Mouse (Mus musculus): ENCODE measurements around the gene Cdh26.

The Cdh26 gene

DNA sequence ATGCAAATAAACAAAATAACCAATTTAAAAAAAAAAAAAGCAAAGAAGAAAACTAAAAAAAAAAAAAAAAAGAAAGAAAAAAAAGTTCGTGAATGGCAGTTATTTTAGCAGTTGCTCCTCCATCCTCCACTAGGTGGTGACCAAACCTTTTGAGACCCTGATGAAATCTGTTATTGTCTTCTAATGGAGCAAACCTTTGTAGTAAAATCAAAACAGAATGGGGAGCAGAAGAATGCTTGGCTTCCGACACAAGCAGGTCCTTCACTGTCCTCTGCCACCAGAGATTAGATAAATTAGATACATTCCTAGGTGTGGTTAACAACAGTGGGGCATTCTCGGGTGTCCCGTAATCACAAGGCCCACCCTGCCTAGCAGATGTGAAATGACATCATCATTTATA is 4.1 kb upstream of the Cdh26 start:
- TF ChIP-seq CTCF (conservative IDR thresholded peaks at IDR 0.05; ENCODE audit: low read length) (peak; percentile 32; the same call in 1 of the 2 replicates), NANOG (IDR thresholded peaks at IDR 0.05; ENCODE audit: borderline replicate concordance, low read length) (no peak), POU5F1 (IDR thresholded peaks at IDR 0.05; ENCODE audit: borderline replicate concordance, low read length) (no peak)
- no peaks in the 10 kb centered on the region for H3K9me3 ChIP-seq (ENCODE audit: low read length)
- H3K36me3 ChIP-seq (ENCODE audit: insufficient read depth, low read length): no peaks in the 10 kb centered on the region
- no peak overlapping the region for H3K4me3 ChIP-seq (replicated peaks; ENCODE audit: low read length)
- peaks cover 6% of the 10 kb centered on the region; the same call in 1 of the 2 replicates for H3K27me3 ChIP-seq (ENCODE audit: insufficient read depth, low read length)
- no peaks in the 10 kb centered on the region for H3K4me1 ChIP-seq (replicated peaks; ENCODE audit: low read depth, low read length)

GRCm38 (mm10) chr2:178427181-178427580 is 3.1 kb upstream of the Cdh26 start:
- no peak overlapping the region for H3K4me3 ChIP-seq (replicated peaks; ENCODE audit: low read length)
- H3K9me3 ChIP-seq (ENCODE audit: low read length): no peaks in the 10 kb centered on the region
- H3K36me3 ChIP-seq (ENCODE audit: insufficient read depth, low read length): no peaks in the 10 kb centered on the region
- TF ChIP-seq CTCF (conservative IDR thresholded peaks at IDR 0.05; ENCODE audit: low read length) (no peak), POU5F1 (IDR thresholded peaks at IDR 0.05; ENCODE audit: borderline replicate concordance, low read length) (no peak), NANOG (IDR thresholded peaks at IDR 0.05; ENCODE audit: borderline replicate concordance, low read length) (no peak)
- peaks cover 4% of the 10 kb centered on the region; the same call in 1 of the 2 replicates for H3K4me1 ChIP-seq (replicated peaks; ENCODE audit: low read depth, low read length)
- H3K27me3 ChIP-seq (ENCODE audit: insufficient read depth, low read length): peaks cover 6% of the 10 kb centered on the region; the same call in 1 of the 2 replicates

DNA sequence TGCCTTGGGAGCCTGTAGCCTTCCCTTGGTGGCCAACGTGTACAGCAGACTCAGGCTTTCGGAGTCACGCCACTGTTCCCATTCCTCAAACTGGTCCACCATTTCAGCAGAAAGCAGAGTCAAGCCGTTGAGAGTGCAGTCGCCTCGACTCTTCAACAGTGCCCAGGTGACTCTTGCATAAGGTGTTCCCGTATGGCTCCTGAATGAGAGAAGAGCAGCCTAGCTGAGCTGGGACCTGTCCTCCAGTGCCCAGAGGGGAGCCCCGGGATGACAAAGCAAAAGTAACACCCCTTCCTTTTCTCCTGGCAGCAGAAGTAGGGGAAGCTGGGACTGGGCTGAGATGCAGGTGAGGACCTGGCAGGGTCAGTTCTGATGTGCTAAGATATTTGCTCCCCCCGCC is 2.1 kb upstream of the Cdh26 start:
- no peaks in the 10 kb centered on the region for H3K36me3 ChIP-seq (ENCODE audit: insufficient read depth, low read length)
- H3K27me3 ChIP-seq (ENCODE audit: insufficient read depth, low read length): peaks cover 6% of the 10 kb centered on the region; the same call in 1 of the 2 replicates
- no peak overlapping the region for H3K4me3 ChIP-seq (replicated peaks; ENCODE audit: low read length)
- TF ChIP-seq NANOG (IDR thresholded peaks at IDR 0.05; ENCODE audit: borderline replicate concordance, low read length) (no peak), POU5F1 (IDR thresholded peaks at IDR 0.05; ENCODE audit: borderline replicate concordance, low read length) (no peak), CTCF (conservative IDR thresholded peaks at IDR 0.05; ENCODE audit: low read length) (no peak)
- H3K4me1 ChIP-seq (replicated peaks; ENCODE audit: low read depth, low read length): peaks cover 4% of the 10 kb centered on the region; the same call in 1 of the 2 replicates
- H3K9me3 ChIP-seq (ENCODE audit: low read length): no peaks in the 10 kb centered on the region

DNA sequence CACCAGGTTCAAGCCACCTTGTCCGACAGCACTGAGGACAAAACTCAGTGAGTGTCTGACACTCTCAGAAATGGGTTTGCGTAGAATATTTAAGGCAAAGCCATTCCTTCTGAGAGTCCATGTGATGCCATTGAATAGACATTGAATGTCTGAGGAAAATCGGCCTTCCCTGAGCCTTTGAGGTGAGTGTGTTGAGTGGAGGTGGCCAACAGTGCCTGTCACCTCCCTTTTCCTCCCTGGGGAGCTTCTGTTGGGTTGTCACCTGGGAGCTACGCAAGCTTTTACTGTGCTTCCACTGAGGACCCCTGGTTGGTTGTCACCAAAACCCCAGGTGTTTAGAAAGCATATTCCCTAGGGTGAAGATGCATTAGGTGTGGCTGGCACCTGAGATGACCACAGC is 1.7 kb upstream of the Cdh26 start:
- H3K4me3 ChIP-seq (replicated peaks; ENCODE audit: low read length): no peak overlapping the region
- H3K4me1 ChIP-seq (replicated peaks; ENCODE audit: low read depth, low read length): peaks cover 4% of the 10 kb centered on the region; the same call in 1 of the 2 replicates
- H3K36me3 ChIP-seq (ENCODE audit: insufficient read depth, low read length): no peaks in the 10 kb centered on the region
- H3K27me3 ChIP-seq (ENCODE audit: insufficient read depth, low read length): peaks cover 6% of the 10 kb centered on the region; the same call in 1 of the 2 replicates
- H3K9me3 ChIP-seq (ENCODE audit: low read length): no peaks in the 10 kb centered on the region
- no peak for TF ChIP-seq POU5F1 (IDR thresholded peaks at IDR 0.05; ENCODE audit: borderline replicate concordance, low read length)

DNA sequence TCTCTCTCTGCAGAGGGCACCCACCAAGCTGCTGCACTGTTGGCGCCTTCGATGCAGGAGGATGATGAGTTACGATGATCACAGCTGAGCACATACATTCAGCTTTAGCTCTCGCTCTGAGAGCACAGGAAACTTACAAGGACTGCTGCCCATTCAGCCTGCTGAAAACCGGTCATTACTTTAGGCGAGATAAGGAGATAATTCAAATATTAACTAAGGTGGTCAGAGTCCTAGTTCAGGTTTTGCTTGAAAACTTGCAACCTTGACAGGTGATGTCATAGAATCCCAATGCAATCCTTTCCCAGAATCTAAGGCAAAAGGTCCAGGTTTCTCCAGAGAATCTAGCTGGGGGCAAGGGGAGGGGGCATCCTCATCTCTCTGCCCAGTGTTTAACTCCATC is 905 bp upstream of the Cdh26 start:
- H3K27me3 ChIP-seq (ENCODE audit: insufficient read depth, low read length): peaks cover 6% of the 10 kb centered on the region; the same call in 1 of the 2 replicates
- H3K36me3 ChIP-seq (ENCODE audit: insufficient read depth, low read length): no peaks in the 10 kb centered on the region
- no peak overlapping the region for H3K4me3 ChIP-seq (replicated peaks; ENCODE audit: low read length)
- H3K4me1 ChIP-seq (replicated peaks; ENCODE audit: low read depth, low read length): peaks cover 4% of the 10 kb centered on the region; the same call in 1 of the 2 replicates
- no peaks in the 10 kb centered on the region for H3K9me3 ChIP-seq (ENCODE audit: low read length)
- TF ChIP-seq POU5F1 (IDR thresholded peaks at IDR 0.05; ENCODE audit: borderline replicate concordance, low read length): no peak
- TF ChIP-seq NANOG (IDR thresholded peaks at IDR 0.05; ENCODE audit: borderline replicate concordance, low read length): no peak
- TF ChIP-seq CTCF (conservative IDR thresholded peaks at IDR 0.05; ENCODE audit: low read length): no peak

DNA sequence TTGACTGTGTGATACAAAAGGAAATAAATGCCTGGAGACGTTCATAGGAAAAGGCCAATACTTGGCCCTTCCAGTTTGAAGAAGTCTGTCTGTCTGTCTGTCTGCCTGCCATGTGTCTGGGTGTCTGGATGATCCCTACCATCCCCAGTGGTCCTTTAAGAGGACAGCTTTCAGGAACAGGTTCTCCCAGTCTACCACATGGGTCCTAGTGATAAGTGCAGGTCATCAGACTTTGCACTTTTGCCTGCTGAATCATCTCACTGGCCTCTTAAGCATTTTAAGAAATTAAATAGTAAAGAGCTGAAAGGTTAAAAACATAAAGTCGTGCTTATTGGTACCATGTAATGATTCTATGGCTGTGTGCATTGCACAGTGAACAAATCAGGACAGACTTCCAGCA is 3.2 kb downstream of the Cdh26 start:
- H3K36me3 ChIP-seq (ENCODE audit: insufficient read depth, low read length): no peaks in the 10 kb centered on the region
- TF ChIP-seq POU5F1 (IDR thresholded peaks at IDR 0.05; ENCODE audit: borderline replicate concordance, low read length): no peak
- no peak for TF ChIP-seq NANOG (IDR thresholded peaks at IDR 0.05; ENCODE audit: borderline replicate concordance, low read length)
- TF ChIP-seq CTCF (conservative IDR thresholded peaks at IDR 0.05; ENCODE audit: low read length): no peak
- peaks cover 4% of the 10 kb centered on the region; the same call in 1 of the 2 replicates for H3K4me1 ChIP-seq (replicated peaks; ENCODE audit: low read depth, low read length)
- H3K9me3 ChIP-seq (ENCODE audit: low read length): no peaks in the 10 kb centered on the region
- no peak overlapping the region for H3K4me3 ChIP-seq (replicated peaks; ENCODE audit: low read length)
- H3K27me3 ChIP-seq (ENCODE audit: insufficient read depth, low read length): peaks cover 4% of the 10 kb centered on the region; the same call in 1 of the 2 replicates

DNA sequence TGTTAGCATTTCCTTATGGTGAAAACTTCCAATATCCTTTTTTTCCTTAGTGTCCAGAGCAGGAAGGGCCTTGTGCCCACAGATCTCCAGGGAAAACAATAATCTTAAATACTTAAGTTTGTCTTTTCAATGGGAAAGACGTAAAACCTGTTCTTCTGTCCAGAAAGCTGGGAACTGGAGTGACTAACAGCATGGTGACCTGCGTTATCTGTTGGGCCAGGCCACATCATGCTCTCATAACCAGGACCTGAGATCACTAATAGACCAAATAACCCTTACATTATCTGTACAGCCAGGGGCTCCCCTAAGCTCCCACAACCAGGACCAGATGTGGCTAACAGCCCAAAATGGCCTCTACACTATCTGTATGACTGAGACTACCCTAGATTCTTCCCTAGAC is 3.6 kb downstream of the Cdh26 start:
- TF ChIP-seq CTCF (conservative IDR thresholded peaks at IDR 0.05; ENCODE audit: low read length) (no peak), NANOG (IDR thresholded peaks at IDR 0.05; ENCODE audit: borderline replicate concordance, low read length) (no peak), POU5F1 (IDR thresholded peaks at IDR 0.05; ENCODE audit: borderline replicate concordance, low read length) (no peak)
- peaks cover 4% of the 10 kb centered on the region; the same call in 1 of the 2 replicates for H3K4me1 ChIP-seq (replicated peaks; ENCODE audit: low read depth, low read length)
- H3K9me3 ChIP-seq (ENCODE audit: low read length): no peaks in the 10 kb centered on the region

DNA sequence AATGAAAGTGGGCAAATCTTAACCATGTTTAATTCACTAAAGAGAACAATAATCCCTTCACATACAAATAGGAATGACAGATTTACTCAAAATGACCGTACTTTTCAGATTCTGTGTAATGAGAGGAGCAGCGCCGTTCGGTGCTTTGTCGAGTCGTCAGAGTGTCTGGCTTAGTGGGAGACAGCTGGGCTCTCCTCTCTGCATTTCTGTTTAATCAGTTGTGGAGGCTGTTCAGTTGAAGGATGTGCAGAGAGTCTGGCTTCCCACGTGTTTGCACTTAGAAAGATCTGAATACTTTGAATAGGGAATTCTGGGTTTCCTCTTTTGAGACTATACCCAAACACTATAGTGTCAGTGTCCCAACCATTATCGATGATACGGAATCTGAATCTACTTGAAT is 7.0 kb downstream of the Cdh26 start:
- H3K9me3 ChIP-seq (ENCODE audit: low read length): no peaks in the 10 kb centered on the region
- no peak overlapping the region for H3K4me3 ChIP-seq (replicated peaks; ENCODE audit: low read length)
- H3K27me3 ChIP-seq (ENCODE audit: insufficient read depth, low read length): 0 out of 2 replicates have a peak, but pooled peaks cover 4% of the 10 kb centered on the region
- no peaks in the 10 kb centered on the region for H3K36me3 ChIP-seq (ENCODE audit: insufficient read depth, low read length)
- TF ChIP-seq POU5F1 (IDR thresholded peaks at IDR 0.05; ENCODE audit: borderline replicate concordance, low read length) (no peak), CTCF (conservative IDR thresholded peaks at IDR 0.05; ENCODE audit: low read length) (no peak), NANOG (IDR thresholded peaks at IDR 0.05; ENCODE audit: borderline replicate concordance, low read length) (no peak)
- no peaks in the 10 kb centered on the region for H3K4me1 ChIP-seq (replicated peaks; ENCODE audit: low read depth, low read length)

More for the DNA sequence above, 3.6 kb downstream of the Cdh26 start:
- Histone ChIP-seq H3K4me3 (replicated peaks; ENCODE audit: low read length) (no peak overlapping the region), H3K36me3 (ENCODE audit: insufficient read depth, low read length) (no peaks in the 10 kb centered on the region), H3K27me3 (ENCODE audit: insufficient read depth, low read length) (peaks cover 4% of the 10 kb centered on the region; the same call in 1 of the 2 replicates)

DNA sequence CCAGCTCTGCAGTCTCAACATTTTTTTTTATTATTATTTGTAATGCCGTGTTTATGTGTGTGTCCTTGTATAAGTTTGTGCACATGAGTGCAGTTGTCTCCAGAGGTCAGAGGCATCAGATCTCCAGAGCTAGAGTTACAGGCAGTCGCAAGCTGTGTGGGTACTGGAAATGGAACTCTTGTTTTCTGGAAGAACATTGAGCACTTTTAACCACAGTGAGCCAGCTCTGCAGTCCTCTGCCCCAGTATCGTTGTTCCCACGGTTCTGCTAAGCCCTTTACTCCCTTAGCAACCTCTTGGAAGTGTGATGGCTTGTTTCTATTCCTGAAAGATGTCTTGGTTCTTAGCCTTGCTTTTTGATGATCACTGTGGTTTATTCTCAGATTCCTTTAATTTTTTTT is 19.1 kb downstream of the Cdh26 start:
- Histone ChIP-seq H3K9me3 (ENCODE audit: low read length) (0 out of 2 replicates have a peak, but pooled peaks cover 7% of the 10 kb centered on the region), H3K4me1 (replicated peaks; ENCODE audit: low read depth, low read length) (no peaks in the 10 kb centered on the region), H3K27me3 (ENCODE audit: insufficient read depth, low read length) (no peaks in the 10 kb centered on the region), H3K36me3 (ENCODE audit: insufficient read depth, low read length) (no peaks in the 10 kb centered on the region), H3K4me3 (replicated peaks; ENCODE audit: low read length) (no peak overlapping the region)
- TF ChIP-seq CTCF (conservative IDR thresholded peaks at IDR 0.05; ENCODE audit: low read length) (no peak), NANOG (IDR thresholded peaks at IDR 0.05; ENCODE audit: borderline replicate concordance, low read length) (no peak), POU5F1 (IDR thresholded peaks at IDR 0.05; ENCODE audit: borderline replicate concordance, low read length) (no peak)
